Mouse (Mus musculus): ENCODE measurements at regions not wholly inside any gene's neighbourhood (a gene's known extent, or its start where the extent isn't known, plus 50 kb on each side); places are given as distances from the start of the nearest gene placed in this dataset.

GRCm38 (mm10) chr9:96419151-96419550 is 54.9 kb upstream of the Atp1b3 start:
- H3K4me1 ChIP-seq (ENCODE audit: control insufficient read depth, insufficient read depth, low read length): no peaks in the 10 kb centered on the region
- peak; percentile 54 for DNase-seq
- no peaks in the 10 kb centered on the region for H3K36me3 ChIP-seq (ENCODE audit: control insufficient read depth, insufficient read depth, low read length)
- no peaks in the 10 kb centered on the region for H3K27me3 ChIP-seq (replicated peaks; ENCODE audit: control insufficient read depth, insufficient read depth, low read length)
- WGBS: 77% methylated on average over 5 of the region's 5 CpGs
- TF ChIP-seq POLR2A (IDR thresholded peaks at IDR 0.05; ENCODE audit: low read depth, low read length) (no peak), CTCF (conservative IDR thresholded peaks at IDR 0.05; ENCODE audit: insufficient read depth, insufficient read length, low read depth, low read length) (no peak)
- H3K4me3 ChIP-seq (ENCODE audit: insufficient read depth, low read depth, low read length): no peak overlapping the region
- no peak overlapping the region for H3K27ac ChIP-seq (ENCODE audit: insufficient read depth, low read depth, low read length)

- Histone ChIP-seq H3K27ac (ENCODE audit: insufficient read depth, low read depth, low read length) (no peak overlapping the region), H3K4me1 (ENCODE audit: control insufficient read depth, insufficient read depth, low read length) (no peaks in the 10 kb centered on the region), H3K36me3 (ENCODE audit: control insufficient read depth, insufficient read depth, low read length) (no peaks in the 10 kb centered on the region), H3K4me3 (ENCODE audit: insufficient read depth, low read depth, low read length) (no peak overlapping the region), H3K27me3 (replicated peaks; ENCODE audit: control insufficient read depth, insufficient read depth, low read length) (no peaks in the 10 kb centered on the region)
- DNase-seq: peak; percentile 25
- WGBS: 50% methylated on average over 5 of the region's 5 CpGs
- TF ChIP-seq POLR2A (IDR thresholded peaks at IDR 0.05; ENCODE audit: low read depth, low read length): no peak
- no peak for TF ChIP-seq CTCF (conservative IDR thresholded peaks at IDR 0.05; ENCODE audit: insufficient read depth, insufficient read length, low read depth, low read length)
Measured at GRCm38 (mm10) chr9:96415873-96416570, 51.8 kb upstream of the Atp1b3 start.

All from kidney, adult 2 months (tissue).